Mouse (Mus musculus) lung, embryonic 14.5 days (tissue): ENCODE data around the gene Dnajb7. TPM values are rescaled to one million over a fixed set of nuclear protein-coding genes. Genes with fewer than 3 reads are reported as not detected.

ENCODE experiments used
- ATAC-seq: fragments of 200-750 bp; cut with Nextera tagmentation; 2 replicates; pipeline ENCODE4 v1.8.0; 2017; ENCODE audit warnings: mild to moderate bottlenecking, moderate TSS enrichment, moderate library complexity; ENCODE audit not compliant: insufficient read depth
- DNase-seq: peaks from one replicate; pipeline ENCODE4 v3.0.0-alpha.2; 2015
- H3K27ac ChIP-seq: fragments of 300-500 bp; sonication (generic); 2 replicates; pipeline ENCODE4 v1.5.1; 2014; ENCODE audit warnings: low read depth, mild to moderate bottlenecking, moderate library complexity
- H3K27me3 ChIP-seq: fragments of 300-500 bp; sonication (generic); 2 replicates; pipeline ENCODE4 v1.6.1; 2014; ENCODE audit warnings: low read length, control low read depth; ENCODE audit not compliant: insufficient read depth
- H3K36me3 ChIP-seq: fragments of 300-500 bp; sonication (generic); 2 replicates; pipeline ENCODE4 v1.6.1; 2014; ENCODE audit warnings: control low read depth; ENCODE audit not compliant: insufficient read depth
- H3K4me1 ChIP-seq: fragments of 300-500 bp; sonication (generic); 2 replicates; pipeline ENCODE4 v1.6.1; 2014; ENCODE audit warnings: antibody characterized with exemption, control low read depth; ENCODE audit not compliant: insufficient read depth
- H3K4me2 ChIP-seq: fragments of 300-500 bp; sonication (generic); 2 replicates; pipeline ENCODE4 v1.6.1; 2014; ENCODE audit warnings: mild to moderate bottlenecking
- H3K4me3 ChIP-seq: fragments of 300-500 bp; sonication (generic); 2 replicates; pipeline ENCODE4 v1.5.1; 2014; ENCODE audit warnings: low read depth, low read length
- H3K9ac ChIP-seq: fragments of 300-500 bp; sonication (generic); 2 replicates; pipeline ENCODE4 v1.6.1; 2014
- H3K9me3 ChIP-seq: fragments of 300-500 bp; sonication (generic); 2 replicates; pipeline ENCODE4 v1.6.1; 2016; ENCODE audit warnings: low read depth, low read length, control low read depth
- CTCF ChIP-seq: IDR thresholded peaks from 2 replicates; pipeline ENCODE4 v1.5.1; 2016; ENCODE audit warnings: antibody characterized with exemption, low read depth
- WGBS: fragments of 180-500 bp; shearing (Covaris S2); extraction: QIAGEN DNeasy Blood & Tissue Kit; methylation state at CpG from one replicate; pipeline ENCODE4 v1.1.7; 2014; 5-methylcytosine and 5-hydroxymethylcytosine counted together
- polyA plus RNA-seq: library from polyadenylated mRNA; unstranded; fragments of >200 nt; fragmentation: Nextera tagmentation; extraction: Ambion mirVana; gene quantifications from 2 replicates; pipeline ENCODE4 v1.2.1, GENCODE M21; 2014

Dnajb7 gene
- polyA plus RNA-seq, 1 experiment from 2014 or later = 2.2 TPM

DNA sequence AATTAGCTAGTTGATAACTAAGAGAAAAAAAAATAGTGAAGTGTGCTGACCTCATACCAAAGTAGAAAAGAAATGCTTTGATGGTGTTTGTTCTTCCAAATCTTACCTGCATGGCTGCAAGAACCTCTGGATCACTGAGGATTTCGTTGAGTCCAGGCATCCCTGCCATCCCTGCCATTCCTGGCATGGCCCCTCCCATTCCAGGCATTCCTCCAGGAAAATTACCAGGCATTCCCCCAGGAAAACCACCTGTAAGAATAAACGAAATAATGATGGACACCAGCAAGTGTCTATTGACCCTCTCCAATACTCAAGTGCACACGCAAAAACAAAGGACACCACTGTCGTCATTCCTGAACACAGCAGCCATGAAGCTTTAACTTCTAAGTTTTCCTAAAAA is 41.9 kb downstream of the Dnajb7 start:
- ATAC-seq (no peak), DNase-seq (no peak)
- H3K9ac ChIP-seq = no peak overlapping the region
- peaks cover 87% of the 10 kb centered on the region for H3K36me3 ChIP-seq
- no peaks in the 10 kb centered on the region for H3K27me3 ChIP-seq
- WGBS = 74% methylated on average over 4 of the region's 4 CpGs
- H3K27ac ChIP-seq = no peak overlapping the region
- no peaks in the 10 kb centered on the region for H3K4me1 ChIP-seq
- TF ChIP-seq CTCF = no peak
- no peak overlapping the region for H3K4me3 ChIP-seq
- no peaks in the 10 kb centered on the region for H3K9me3 ChIP-seq
- no peak overlapping the region for H3K4me2 ChIP-seq

DNA sequence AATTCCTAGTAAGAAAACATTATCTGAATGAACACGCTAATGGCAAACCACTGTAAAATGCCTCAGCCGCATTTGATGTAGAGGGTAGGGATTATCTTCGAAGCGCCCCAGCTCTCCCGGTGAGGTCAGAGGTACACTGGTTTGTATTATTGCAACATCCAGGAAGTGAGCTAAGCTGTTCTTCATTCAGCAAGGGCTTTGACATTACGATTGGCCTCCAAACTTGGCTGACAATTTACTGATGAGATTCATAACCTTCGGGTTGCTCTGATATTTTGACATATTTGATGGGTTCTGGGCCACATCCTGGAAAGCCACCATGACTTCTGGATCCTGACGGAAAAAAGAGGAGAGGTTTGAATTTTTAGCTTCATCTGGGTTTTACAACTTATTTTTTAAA is 42.9 kb downstream of the Dnajb7 start:
- Histone ChIP-seq H3K27me3 (no peaks in the 10 kb centered on the region), H3K4me3 (no peak overlapping the region), H3K9ac (no peak overlapping the region), H3K36me3 (peaks cover 77% of the 10 kb centered on the region), H3K9me3 (no peaks in the 10 kb centered on the region), H3K4me2 (no peak overlapping the region), H3K4me1 (no peaks in the 10 kb centered on the region), H3K27ac (no peak overlapping the region)
- ATAC-seq = no peak
- no peak for TF ChIP-seq CTCF
- WGBS = 82% methylated on average over 8 of the region's 8 CpGs
- no peak for DNase-seq

DNA sequence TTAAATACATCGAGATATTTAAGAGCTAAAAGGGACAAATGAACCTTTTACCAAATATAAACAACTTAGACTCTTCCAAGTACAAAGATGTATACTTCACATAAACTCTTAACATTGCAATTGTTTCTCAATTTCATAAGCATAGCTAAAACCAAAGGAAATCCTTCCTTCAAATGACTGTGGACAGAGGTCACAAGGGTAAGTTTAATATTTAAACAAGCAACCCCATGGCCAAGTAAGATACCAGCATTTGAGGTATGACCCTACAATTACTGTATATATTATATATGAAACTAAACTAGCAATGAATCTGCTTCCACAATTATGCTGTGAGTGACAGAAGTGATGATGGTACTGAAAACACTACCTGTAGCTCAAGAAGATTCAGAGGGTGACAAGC is 43.8 kb downstream of the Dnajb7 start:
- no peak overlapping the region for H3K27ac ChIP-seq
- no peak overlapping the region for H3K4me2 ChIP-seq
- no peak for DNase-seq
- no peak overlapping the region for H3K4me3 ChIP-seq
- no peaks in the 10 kb centered on the region for H3K9me3 ChIP-seq
- no peaks in the 10 kb centered on the region for H3K27me3 ChIP-seq
- TF ChIP-seq CTCF = no peak
- peaks cover 2% of the 10 kb centered on the region for H3K4me1 ChIP-seq
- no peak for ATAC-seq
- WGBS = 87% methylated on average over 1 of the region's 1 CpGs
- peaks cover 68% of the 10 kb centered on the region for H3K36me3 ChIP-seq
- H3K9ac ChIP-seq = no peak overlapping the region

- H3K4me2 ChIP-seq = no peak overlapping the region
- H3K27ac ChIP-seq = no peak overlapping the region
- peaks cover 51% of the 10 kb centered on the region for H3K36me3 ChIP-seq
- H3K9ac ChIP-seq = no peak overlapping the region
- no peak overlapping the region for H3K4me3 ChIP-seq
- DNase-seq (no peak), ATAC-seq (no peak)
- H3K9me3 ChIP-seq = no peaks in the 10 kb centered on the region
- H3K27me3 ChIP-seq = no peaks in the 10 kb centered on the region
- no peak for TF ChIP-seq CTCF
- peaks cover 6% of the 10 kb centered on the region for H3K4me1 ChIP-seq
- WGBS = 78% methylated on average over 1 of the region's 1 CpGs
Observed at GRCm38 (mm10) chr15:81362501-81362900, 45.6 kb downstream of the Dnajb7 start.

DNA sequence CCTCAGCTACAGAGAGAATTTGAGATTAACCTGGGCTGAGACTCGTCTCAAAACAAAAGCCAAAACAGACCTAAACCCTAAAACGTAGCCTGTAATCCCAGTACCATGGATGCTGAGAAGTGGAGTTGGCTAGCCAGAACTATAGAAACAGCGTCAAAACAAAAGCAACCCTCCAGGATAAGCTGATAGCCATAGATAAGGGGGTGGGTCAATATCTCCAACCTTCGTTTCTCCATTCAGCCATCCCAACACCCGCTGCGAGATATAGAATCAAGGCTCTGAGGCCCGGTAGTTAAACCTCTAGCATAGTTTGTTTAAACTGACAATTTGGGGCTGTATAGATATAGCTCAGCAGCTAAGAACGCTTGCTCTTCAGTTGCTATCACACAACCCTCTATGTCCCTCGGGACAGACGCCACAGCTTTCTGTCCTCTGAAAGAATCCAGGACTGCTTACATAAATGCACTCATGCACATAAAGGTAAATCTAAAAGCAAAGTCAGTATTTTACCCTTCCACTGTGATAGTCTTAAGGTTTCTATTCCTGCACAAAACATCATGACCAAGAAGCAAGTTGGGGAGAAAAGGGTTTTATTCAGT is 46.6 kb downstream of the Dnajb7 start:
- Histone ChIP-seq H3K27me3 (no peaks in the 10 kb centered on the region), H3K4me2 (peak overlapping the region; percentile 74), H3K9me3 (no peaks in the 10 kb centered on the region), H3K4me3 (no peak overlapping the region), H3K9ac (0 out of 2 replicates have a peak overlapping the region, but pooled peaks have one; percentile 77), H3K36me3 (peaks cover 42% of the 10 kb centered on the region), H3K27ac (peak overlapping the region; percentile 51), H3K4me1 (peaks cover 6% of the 10 kb centered on the region)
- no peak for ATAC-seq
- peak; percentile 10 for DNase-seq
- no peak for TF ChIP-seq CTCF
- 31% methylated on average over 10 of the region's 10 CpGs for WGBS

DNA sequence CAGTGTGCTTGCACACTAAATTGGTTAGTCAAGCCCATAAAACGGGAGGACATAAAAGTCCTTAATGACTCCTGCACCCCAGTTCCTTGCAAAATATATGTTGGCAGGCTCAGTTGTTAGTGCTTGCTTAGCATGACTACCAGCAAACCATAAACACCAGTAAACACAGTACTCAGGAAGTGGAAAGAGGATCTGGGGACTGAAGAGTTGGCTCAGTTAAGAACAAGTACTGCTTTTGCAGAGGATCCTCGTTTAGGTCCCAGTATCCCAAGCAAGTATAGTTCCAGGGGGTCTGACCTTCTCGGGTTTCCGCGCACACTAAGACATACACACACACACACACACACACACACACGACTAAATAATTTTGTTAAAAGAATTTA is 47.1 kb downstream of the Dnajb7 start:
- H3K4me2 ChIP-seq = peak overlapping the region; percentile 74
- 31% methylated on average over 6 of the region's 6 CpGs for WGBS
- DNase-seq = no peak

GRCm38 (mm10) chr15:81360345-81361021 is 47.6 kb downstream of the Dnajb7 start, which contains the start of gene Slc25a17:
Gene Slc25a17 (minus strand): TSS chr15:81360812.
- Histone ChIP-seq H3K4me2 (peak within 1 kb of the TSS; percentile 74), H3K4me1 (peaks cover 6% of the 10 kb centered on the region), H3K36me3 (peaks cover 32% of the 10 kb centered on the region), H3K27me3 (no peaks in the 10 kb centered on the region), H3K9me3 (no peaks in the 10 kb centered on the region), H3K9ac (peak within 1 kb of the TSS; percentile 77), H3K4me3 (peak within 1 kb of the TSS; percentile 75), H3K27ac (peak within 1 kb of the TSS; percentile 78)
- no peak for TF ChIP-seq CTCF
- ATAC-seq (peak; percentile 100), DNase-seq (peak; percentile 98)
- under 1% methylated on average over 30 of the region's 30 CpGs for WGBS

More for the DNA sequence above, 47.1 kb downstream of the Dnajb7 start:
- H3K4me3 ChIP-seq = peak overlapping the region; percentile 75
- H3K9ac ChIP-seq = 0 out of 2 replicates have a peak overlapping the region, but pooled peaks have one; percentile 77
- no peak for TF ChIP-seq CTCF
- peaks cover 6% of the 10 kb centered on the region for H3K4me1 ChIP-seq
- H3K36me3 ChIP-seq = peaks cover 37% of the 10 kb centered on the region
- peak overlapping the region; percentile 51 for H3K27ac ChIP-seq
- no peaks in the 10 kb centered on the region for H3K27me3 ChIP-seq
- H3K9me3 ChIP-seq = no peaks in the 10 kb centered on the region
- ATAC-seq = peak; percentile 50
